Mouse (Mus musculus) lung, embryonic 15.5 days (tissue): ENCODE data around the gene Cat. TPM values are rescaled to one million over a fixed set of nuclear protein-coding genes. Genes with fewer than 3 reads are reported as not detected.

Experiments used
- ATAC-seq: fragments of 200-750 bp; cut with Nextera tagmentation; 2 replicates; pipeline ENCODE4 v1.8.0; 2017; ENCODE audit warnings: moderate number of reproducible peaks, borderline replicate concordance; ENCODE audit not compliant: low FRiP score, low TSS enrichment; ENCODE audit errors: extremely low read depth
- H3K27ac ChIP-seq: fragments of 300-500 bp; sonication (generic); 2 replicates; pipeline ENCODE4 v1.5.1; 2015; ENCODE audit warnings: moderate library complexity, mild to moderate bottlenecking, inconsistent platforms
- H3K27me3 ChIP-seq: fragments of 300-500 bp; sonication (generic); 2 replicates; pipeline ENCODE4 v1.6.1; 2015; ENCODE audit warnings: inconsistent platforms
- H3K36me3 ChIP-seq: fragments of 300-500 bp; sonication (generic); 2 replicates; pipeline ENCODE4 v1.6.1; 2015; ENCODE audit warnings: inconsistent platforms
- H3K4me1 ChIP-seq: fragments of 300-500 bp; sonication (generic); 2 replicates; pipeline ENCODE4 v1.6.1; 2015; ENCODE audit warnings: inconsistent platforms
- H3K4me2 ChIP-seq: fragments of 300-500 bp; sonication (generic); 2 replicates; pipeline ENCODE4 v1.6.1; 2015; ENCODE audit warnings: inconsistent platforms, mild to moderate bottlenecking, moderate library complexity
- H3K4me3 ChIP-seq: fragments of 300-500 bp; sonication (generic); 2 replicates; pipeline ENCODE4 v1.5.1; 2015; ENCODE audit warnings: mild to moderate bottlenecking, inconsistent platforms
- H3K9ac ChIP-seq: fragments of 300-500 bp; sonication (generic); 2 replicates; pipeline ENCODE4 v1.6.1; 2015; ENCODE audit warnings: inconsistent platforms
- H3K9me3 ChIP-seq: fragments of 300-500 bp; sonication (generic); 2 replicates; pipeline ENCODE4 v1.6.1; 2016; ENCODE audit warnings: inconsistent platforms
- WGBS: fragments of 180-500 bp; shearing (Covaris S2); methylation state at CpG from one replicate; pipeline ENCODE4 v1.1.7; 2015; 5-methylcytosine and 5-hydroxymethylcytosine counted together
- polyA plus RNA-seq: library from polyadenylated mRNA; unstranded; fragments of >200 nt; fragmentation: Nextera tagmentation; extraction: Ambion mirVana; gene quantifications from 2 replicates; pipeline ENCODE4 v1.2.1, GENCODE M21; 2015

Cat gene
- polyA plus RNA-seq, 1 experiment from 2014 or later: 90.6 TPM

GRCm38 (mm10) chr2:103432695-103433275 is 52.2 kb downstream of the Cat start:
- no peak for ATAC-seq
- no peaks in the 10 kb centered on the region for H3K9me3 ChIP-seq
- H3K36me3 ChIP-seq: no peaks in the 10 kb centered on the region
- no peak overlapping the region for H3K27ac ChIP-seq
- H3K27me3 ChIP-seq: no peaks in the 10 kb centered on the region
- no peak overlapping the region for H3K9ac ChIP-seq
- H3K4me2 ChIP-seq: no peak overlapping the region
- H3K4me1 ChIP-seq: peaks cover 32% of the 10 kb centered on the region
- no peak overlapping the region for H3K4me3 ChIP-seq
- WGBS: 24% methylated on average over 8 of the region's 8 CpGs

- no peak for ATAC-seq
- no peak overlapping the region for H3K9ac ChIP-seq
- WGBS: 33% methylated on average over 1 of the region's 1 CpGs
- H3K4me2 ChIP-seq: no peak overlapping the region
- H3K4me3 ChIP-seq: no peak overlapping the region
- peaks cover 19% of the 10 kb centered on the region for H3K4me1 ChIP-seq
- H3K36me3 ChIP-seq: no peaks in the 10 kb centered on the region
- H3K27me3 ChIP-seq: no peaks in the 10 kb centered on the region
- no peak overlapping the region for H3K27ac ChIP-seq
- H3K9me3 ChIP-seq: no peaks in the 10 kb centered on the region
Measured at GRCm38 (mm10) chr2:103430712-103431111, 54.2 kb downstream of the Cat start.

DNA sequence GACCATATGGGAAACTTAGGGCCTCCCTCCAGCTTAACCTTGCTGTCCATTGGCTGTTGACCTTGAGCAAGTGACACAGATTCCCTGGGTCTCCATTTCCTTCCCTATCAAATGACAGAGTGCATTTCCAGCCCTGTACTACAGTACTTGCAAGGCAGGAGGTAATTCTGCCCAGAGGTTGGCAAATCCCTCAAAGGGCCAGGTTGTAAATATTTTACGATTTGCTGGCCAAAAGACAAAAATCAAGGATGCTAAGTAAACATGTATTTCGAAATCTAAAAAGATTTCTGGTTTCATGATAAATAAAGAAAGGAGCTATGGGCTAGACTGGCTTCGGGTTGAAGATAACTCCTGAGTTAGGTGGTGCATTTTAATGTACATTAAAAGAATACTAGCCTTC is 56.6 kb downstream of the Cat start:
- Histone ChIP-seq H3K27ac (no peak overlapping the region), H3K4me3 (no peak overlapping the region), H3K36me3 (no peaks in the 10 kb centered on the region), H3K9me3 (no peaks in the 10 kb centered on the region), H3K27me3 (no peaks in the 10 kb centered on the region), H3K9ac (no peak overlapping the region), H3K4me2 (no peak overlapping the region), H3K4me1 (peaks cover 20% of the 10 kb centered on the region)
- ATAC-seq: no peak
- 62% methylated on average over 3 of the region's 3 CpGs for WGBS

DNA sequence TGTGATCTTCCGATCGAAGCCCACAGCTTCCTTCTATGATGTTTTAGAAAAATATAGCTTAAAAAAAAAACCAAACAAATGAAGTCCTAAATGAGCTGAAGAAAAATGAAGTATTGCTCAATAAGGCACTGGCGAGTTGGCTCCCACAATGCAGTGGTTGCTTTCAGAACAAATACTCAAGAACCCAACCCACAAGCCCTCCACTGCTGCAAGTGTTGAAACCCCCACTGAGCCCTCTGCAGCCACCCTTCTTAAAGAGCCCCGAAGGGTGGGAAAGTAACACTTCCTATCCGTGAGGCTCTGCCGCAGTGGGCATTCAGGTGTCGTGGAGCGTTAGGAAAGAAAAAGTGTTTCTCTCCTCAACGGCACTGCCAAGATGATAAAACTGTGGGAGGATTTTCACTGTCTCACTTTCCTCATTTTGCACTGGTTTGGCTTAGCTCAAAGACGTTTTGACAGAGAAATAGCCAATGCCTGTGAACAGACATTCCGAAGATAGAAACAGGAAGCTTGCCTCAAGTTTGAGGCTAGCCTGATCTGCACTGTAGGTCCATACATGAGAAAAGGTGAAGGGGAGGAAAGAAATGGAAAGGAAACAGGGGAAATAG is 59.4 kb downstream of the Cat start:
- WGBS: 33% methylated on average over 11 of the region's 11 CpGs
- H3K27ac ChIP-seq: peak overlapping the region; percentile 89
- peak overlapping the region; percentile 48 for H3K4me2 ChIP-seq
- H3K36me3 ChIP-seq: no peaks in the 10 kb centered on the region
- H3K9me3 ChIP-seq: no peaks in the 10 kb centered on the region
- peak overlapping the region; percentile 40 for H3K4me3 ChIP-seq
- H3K9ac ChIP-seq: peak overlapping the region; percentile 24; the same call in 1 of the 2 replicates
- no peaks in the 10 kb centered on the region for H3K27me3 ChIP-seq
- H3K4me1 ChIP-seq: peaks cover 24% of the 10 kb centered on the region
- ATAC-seq: no peak

DNA sequence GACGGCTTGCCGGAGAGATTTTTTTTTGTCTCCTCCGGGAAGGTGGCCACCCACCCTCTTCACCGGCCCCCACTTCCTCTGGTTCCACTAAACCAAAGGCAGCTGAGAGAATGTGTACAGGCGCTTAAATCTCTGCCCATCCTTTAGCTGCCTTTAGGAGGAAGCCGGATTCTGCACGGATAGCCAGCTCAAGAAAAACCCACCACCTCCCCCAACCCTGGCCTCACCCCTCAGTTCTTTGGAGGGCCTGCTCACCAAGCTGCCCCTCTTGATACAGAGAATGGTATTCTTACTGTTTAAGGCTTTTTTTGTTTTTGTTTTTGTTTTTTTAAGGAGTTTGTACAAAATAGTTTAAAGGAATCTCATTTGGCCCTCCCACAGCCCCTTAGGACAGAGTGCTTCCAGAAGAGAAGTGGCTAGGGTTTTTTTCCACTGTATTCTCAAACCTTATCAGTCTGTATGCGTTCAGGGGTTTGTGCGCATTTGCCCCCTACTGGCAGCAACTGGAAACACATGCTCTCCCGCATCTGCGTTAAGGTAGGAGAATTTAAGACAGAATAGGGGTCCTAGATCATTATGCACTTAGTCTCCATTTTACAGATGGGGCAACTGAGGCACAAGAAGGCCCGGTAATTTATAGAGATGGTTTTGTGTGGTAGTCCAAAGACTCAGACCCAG is 60.5 kb downstream of the Cat start:
- H3K9ac ChIP-seq: peak overlapping the region; percentile 30
- no peaks in the 10 kb centered on the region for H3K27me3 ChIP-seq
- WGBS: 12% methylated on average over 12 of the region's 12 CpGs
- H3K4me2 ChIP-seq: peak overlapping the region; percentile 48
- ATAC-seq: peak; percentile 59; the same call in 1 of the 2 replicates
- H3K27ac ChIP-seq: peak overlapping the region; percentile 89
- no peaks in the 10 kb centered on the region for H3K9me3 ChIP-seq
- peak overlapping the region; percentile 40 for H3K4me3 ChIP-seq
- H3K36me3 ChIP-seq: no peaks in the 10 kb centered on the region
- peaks cover 24% of the 10 kb centered on the region for H3K4me1 ChIP-seq

GRCm38 (mm10) chr2:103423884-103424283 is 61.1 kb downstream of the Cat start:
- Histone ChIP-seq H3K4me2 (peak overlapping the region; percentile 48), H3K4me1 (peaks cover 24% of the 10 kb centered on the region), H3K9ac (peak overlapping the region; percentile 30), H3K36me3 (no peaks in the 10 kb centered on the region), H3K27me3 (no peaks in the 10 kb centered on the region), H3K9me3 (no peaks in the 10 kb centered on the region), H3K4me3 (peak overlapping the region; percentile 40), H3K27ac (peak overlapping the region; percentile 89)
- WGBS: 40% methylated on average over 12 of the region's 12 CpGs
- peak; percentile 64; the same call in 1 of the 2 replicates for ATAC-seq

- Histone ChIP-seq H3K4me2 (no peak overlapping the region), H3K4me1 (peaks cover 18% of the 10 kb centered on the region), H3K9ac (no peak overlapping the region), H3K27ac (no peak overlapping the region), H3K9me3 (no peaks in the 10 kb centered on the region), H3K27me3 (no peaks in the 10 kb centered on the region), H3K36me3 (no peaks in the 10 kb centered on the region), H3K4me3 (no peak overlapping the region)
- 27% methylated on average over 15 of the region's 15 CpGs for WGBS
- 0 out of 2 replicates have a peak, but pooled peaks have one; percentile 44 for ATAC-seq
Measured at GRCm38 (mm10) chr2:103420650-103421507, 64.1 kb downstream of the Cat start.

DNA sequence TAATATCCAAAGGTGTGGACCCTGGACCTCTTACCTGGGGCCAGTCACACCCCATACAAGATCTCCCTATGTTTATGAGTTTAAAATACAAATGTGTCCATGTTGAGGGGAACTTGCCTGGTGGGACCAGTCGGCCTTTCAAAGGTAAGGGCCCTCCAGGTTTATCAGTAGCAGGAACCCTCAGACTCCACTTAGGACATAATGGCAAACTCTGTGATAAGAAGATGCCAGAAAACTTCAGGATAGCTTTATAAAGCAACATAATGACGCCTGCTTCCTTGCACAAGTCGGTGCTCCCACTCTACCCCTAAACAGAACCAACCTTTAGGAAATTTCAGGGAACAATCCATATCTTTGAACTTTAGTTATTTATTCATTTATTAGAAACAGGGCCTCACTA is 69.2 kb downstream of the Cat start:
- no peak overlapping the region for H3K4me2 ChIP-seq
- no peaks in the 10 kb centered on the region for H3K9me3 ChIP-seq
- no peaks in the 10 kb centered on the region for H3K27me3 ChIP-seq
- H3K4me3 ChIP-seq: no peak overlapping the region
- no peaks in the 10 kb centered on the region for H3K36me3 ChIP-seq
- 54% methylated on average over 3 of the region's 3 CpGs for WGBS
- no peak overlapping the region; the same call in 1 of the 2 replicates for H3K27ac ChIP-seq
- ATAC-seq: no peak
- H3K4me1 ChIP-seq: peaks cover 8% of the 10 kb centered on the region; the same call in 1 of the 2 replicates
- no peak overlapping the region for H3K9ac ChIP-seq

- 35% methylated on average over 5 of the region's 5 CpGs for WGBS
- Histone ChIP-seq H3K36me3 (no peaks in the 10 kb centered on the region), H3K4me1 (0 out of 2 replicates have a peak, but pooled peaks cover 6% of the 10 kb centered on the region), H3K27ac (no peak overlapping the region), H3K4me3 (no peak overlapping the region), H3K27me3 (no peaks in the 10 kb centered on the region), H3K9me3 (no peaks in the 10 kb centered on the region), H3K4me2 (no peak overlapping the region), H3K9ac (no peak overlapping the region)
- ATAC-seq: no peak
Measured at GRCm38 (mm10) chr2:103413381-103413780, 71.6 kb downstream of the Cat start.

- WGBS: 84% methylated on average over 3 of the region's 3 CpGs
- ATAC-seq: 0 out of 2 replicates have a peak, but pooled peaks have one; percentile 64
- no peak overlapping the region for H3K4me2 ChIP-seq
- H3K9me3 ChIP-seq: no peaks in the 10 kb centered on the region
- no peak overlapping the region for H3K4me3 ChIP-seq
- no peaks in the 10 kb centered on the region for H3K36me3 ChIP-seq
- no peak overlapping the region for H3K27ac ChIP-seq
- H3K9ac ChIP-seq: no peak overlapping the region
- H3K27me3 ChIP-seq: no peaks in the 10 kb centered on the region
- H3K4me1 ChIP-seq: 0 out of 2 replicates have a peak, but pooled peaks cover 6% of the 10 kb centered on the region
Measured at GRCm38 (mm10) chr2:103411816-103412215, 73.1 kb downstream of the Cat start.

GRCm38 (mm10) chr2:103411348-103411747 is 73.6 kb downstream of the Cat start, which contains the start of gene Elf5:
Gene Elf5 (plus strand): TSS chr2:103411688.
- no peak within 1 kb of the TSS for H3K27ac ChIP-seq
- H3K4me3 ChIP-seq: no peak within 1 kb of the TSS
- no peaks in the 10 kb centered on the region for H3K27me3 ChIP-seq
- no peaks in the 10 kb centered on the region for H3K36me3 ChIP-seq
- 0 out of 2 replicates have a peak, but pooled peaks cover 6% of the 10 kb centered on the region for H3K4me1 ChIP-seq
- H3K9ac ChIP-seq: no peak within 1 kb of the TSS
- WGBS: 64% methylated on average over 6 of the region's 6 CpGs
- H3K4me2 ChIP-seq: no peak within 1 kb of the TSS
- ATAC-seq: no peak
- no peaks in the 10 kb centered on the region for H3K9me3 ChIP-seq
